In genomic region chr11:22008129-22008596, GRCm38 (mm10) we compare ENCODE assay signal across 8 mouse cellular contexts. TPM values are rescaled to one million over a fixed set of nuclear protein-coding genes. Genes with fewer than 3 reads are reported as not detected.
A peak's percentile ranks its signal among the peaks of the same experiment; 100 is the strongest.
DNase-seq lines count a peak whose midpoint lies in the region; ATAC-seq and TF ChIP-seq lines count a peak whose summit lies in the region.

No protein-coding gene starts in this region.

- peaks cover 40% of the 10 kb centered on the region for H3K27me3 ChIP-seq in heart, embryonic 11.5 days (ENCODE audit: control insufficient read depth, insufficient read depth, low read length)
- peaks cover 26% of the 10 kb centered on the region for H3K27me3 ChIP-seq in forebrain, embryonic 12.5 days

- H3K4me2 ChIP-seq in heart, embryonic 11.5 days, result peak overlapping the region; percentile 65
- H3K4me2 ChIP-seq in forebrain, embryonic 12.5 days, result peak overlapping the region; percentile 78

- peaks cover 18% of the 10 kb centered on the region for H3K4me1 ChIP-seq in heart, embryonic 11.5 days (ENCODE audit: control insufficient read depth, insufficient read depth, low read length)
- H3K4me1 ChIP-seq in ES-E14 (ENCODE audit: control insufficient read depth in 2 of 2, insufficient read depth in 2 of 2, low read length in 2 of 2, poor library complexity in 1 of 2), result peaks cover 0 to 6% of the 10 kb centered on the region in 2 experiments; a peak in 3 of 4 replicates
- peaks cover 58% of the 10 kb centered on the region for H3K4me1 ChIP-seq in forebrain, embryonic 12.5 days

- no peaks in the 10 kb centered on the region for H3K36me3 ChIP-seq in heart, embryonic 11.5 days (ENCODE audit: control insufficient read depth, insufficient read depth, low read length)
- no peaks in the 10 kb centered on the region for H3K36me3 ChIP-seq in ES-E14 (ENCODE audit: control insufficient read depth, insufficient read depth, low read length, poor library complexity, severe bottlenecking)
- no peaks in the 10 kb centered on the region for H3K36me3 ChIP-seq in forebrain, embryonic 12.5 days (replicated peaks)

- H3K27ac ChIP-seq in heart, embryonic 11.5 days (ENCODE audit: low read depth, low read length), result no peak overlapping the region
- H3K27ac ChIP-seq in ES-E14 (ENCODE audit: insufficient read depth, low read depth, low read length, poor library complexity, severe bottlenecking), result no peak overlapping the region
- peak overlapping the region; percentile 96 for H3K27ac ChIP-seq in forebrain, embryonic 12.5 days

- H3K9me3 ChIP-seq in heart, embryonic 11.5 days (replicated peaks; ENCODE audit: control insufficient read depth, low read length), result no peaks in the 10 kb centered on the region
- no peaks in the 10 kb centered on the region for H3K9me3 ChIP-seq in ES-E14 (ENCODE audit: control insufficient read depth, insufficient read depth, low read depth, low read length)
- no peaks in the 10 kb centered on the region for H3K9me3 ChIP-seq in forebrain, embryonic 12.5 days

- intact Hi-C loops in left cerebral cortex, postnatal 4 days (cut with DNase I), result no loop called here

- in situ Hi-C loops in ES-E14 (cut with MboI; ENCODE audit: low sequenced_read_pairs in 2 of 2, unreplicated experiment in 2 of 2), result no loop called here

- H3K4me3 ChIP-seq in heart, embryonic 11.5 days (ENCODE audit: low read depth, low read length), result peak overlapping the region; percentile 34
- no peak overlapping the region for H3K4me3 ChIP-seq in ES-E14 (ENCODE audit: insufficient read depth in 1 of 2, low read depth in 1 of 2, low read length in 2 of 2, poor library complexity in 1 of 2, severe bottlenecking in 1 of 2)
- peak overlapping the region; percentile 79 for H3K4me3 ChIP-seq in forebrain, embryonic 12.5 days (replicated peaks)

- ATAC-seq in heart, embryonic 11.5 days (replicated peaks; ENCODE audit: insufficient number of reproducible peaks, low FRiP score, low TSS enrichment), result no peak
- ATAC-seq in forebrain, embryonic 12.5 days (ENCODE audit: low FRiP score), result peak; percentile 71

- H3K9ac ChIP-seq in heart, embryonic 11.5 days (ENCODE audit: low read depth, low read length), result no peak overlapping the region
- H3K9ac ChIP-seq in ES-E14 (ENCODE audit: insufficient read depth, low read depth, low read length, poor library complexity, severe bottlenecking), result no peak overlapping the region
- peak overlapping the region; percentile 74 for H3K9ac ChIP-seq in forebrain, embryonic 12.5 days

- DNase-seq in heart, postnatal 4 days, result no peak
- DNase-seq in ES-E14 (ENCODE audit: low read depth, low spot score), result peak; percentile 15
- peak; percentile 50 for DNase-seq in mesoderm, embryonic 11.5 days (ENCODE audit: low read depth, low spot score)
- no peak for DNase-seq in kidney, adult 9 months
- DNase-seq in left cerebral cortex, postnatal 4 days, result no peak
- DNase-seq in urinary bladder, postnatal 14 days (ENCODE audit: low spot score), result no peak

- WGBS in heart, embryonic 11.5 days (ENCODE audit: insufficient replicate concordance), result 2% methylated on average over 10 of the region's 10 CpGs
- under 1% methylated on average over 10 of the region's 10 CpGs for WGBS in forebrain, embryonic 12.5 days

TF ChIP-seq in ES-E14, 5 proteins besides CTCF, POLR2A, EP300 and RAD21:
- TF ChIP-seq MAFK (IDR thresholded peaks at IDR 0.05; ENCODE audit: insufficient read depth, low read depth, low read length), result no peak
- no peak for TF ChIP-seq ZNF384 (IDR thresholded peaks at IDR 0.05; ENCODE audit: low read depth, low read length)
- no peak for TF ChIP-seq CHD2 (IDR thresholded peaks at IDR 0.05; ENCODE audit: low read depth, low read length)
- no peak for TF ChIP-seq HCFC1 (IDR thresholded peaks at IDR 0.05; ENCODE audit: borderline replicate concordance, insufficient read depth, low read length)
- no peak for TF ChIP-seq ZC3H11A (IDR thresholded peaks at IDR 0.05; ENCODE audit: borderline replicate concordance, low read depth, low read length)

RNA-seq across cellular contexts. Expression of gene Otx1, which starts 5.5 kb away (rescaled TPM):
- 0.17 and 0.40 TPM in 2 replicates for polyA plus RNA-seq in heart, embryonic 11.5 days (2014; fragmentation: Nextera tagmentation; extraction: Ambion mirVana)
- under 1 TPM in 1 of 2 experiments, not detected in 1; 0.09 TPM for total RNA-seq in heart, postnatal 4 days (2021)
- total RNA-seq in ES-E14 (2012; rRNA removed), result 0.05 TPM in 1 of 2 replicates, not detected in the other
- 34.2 and 34.9 TPM in 2 replicates for polyA plus RNA-seq in forebrain, embryonic 12.5 days (2016; fragmentation: Nextera tagmentation; extraction: Ambion mirVana)
- total RNA-seq in left cerebral cortex, postnatal 4 days (2021), result 10 to 100 TPM; 10.4 to 12.0 TPM

Comparison
In these comparisons a context has a peak if more than half of its experiments do, and no peak if none do; other contexts are left out.
1. H3K4me3 ChIP-seq: peak in heart, embryonic 11.5 days (single experiment) and forebrain, embryonic 12.5 days (single experiment); none in ES-E14 (0 of 2).
2. DNase-seq: peak in ES-E14 (single experiment) and mesoderm, embryonic 11.5 days (single experiment); none in heart, postnatal 4 days (single experiment), kidney, adult 9 months (single experiment), left cerebral cortex, postnatal 4 days (single experiment) and urinary bladder, postnatal 14 days (single experiment).
3. RNA of gene Otx1, which starts 5.5 kb away (total RNA-seq): 10.4 to 12.0 TPM in left cerebral cortex, postnatal 4 days; 0.09 TPM in heart, postnatal 4 days and 0.05 TPM in ES-E14; every median in the first group is over 4 times any median in the second.